Mouse (Mus musculus) T-helper 2 cell (primary cell): ENCODE measurements around the gene 4930432K21Rik.

Source experiments
- in situ Hi-C: fragments of 300-600 bp; cut with MboI, MseI; formaldehyde crosslinking; loops from one replicate; pipeline ENCODE4 v1.15.1; 2025; ENCODE audit warnings: high pct_unique_total_duplicates

4930432K21Rik gene

DNA sequence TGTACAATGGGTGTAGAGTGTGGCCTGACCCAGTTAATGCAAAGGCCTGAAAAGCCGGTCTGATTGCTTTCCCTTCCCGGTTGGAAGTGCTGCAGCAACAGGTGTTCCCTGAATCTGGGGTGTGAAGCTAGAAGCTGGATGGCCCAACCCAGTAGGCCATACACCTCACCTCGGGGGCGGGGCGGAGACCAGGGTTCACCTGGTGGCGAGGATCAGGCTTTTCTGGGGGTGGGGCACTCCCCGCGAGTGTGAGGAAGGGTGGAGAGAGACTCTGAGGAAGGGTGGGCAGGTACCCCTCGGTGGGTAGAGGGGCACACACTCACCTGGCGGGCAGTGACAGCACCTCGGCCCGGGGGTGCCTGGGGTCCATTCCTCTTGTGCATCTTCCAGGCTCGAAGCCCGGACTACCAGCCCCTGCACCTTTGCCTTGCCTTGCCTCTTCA lies 480 bp upstream of the 4930432K21Rik start:
- in situ Hi-C loops = no loop called here

DNA sequence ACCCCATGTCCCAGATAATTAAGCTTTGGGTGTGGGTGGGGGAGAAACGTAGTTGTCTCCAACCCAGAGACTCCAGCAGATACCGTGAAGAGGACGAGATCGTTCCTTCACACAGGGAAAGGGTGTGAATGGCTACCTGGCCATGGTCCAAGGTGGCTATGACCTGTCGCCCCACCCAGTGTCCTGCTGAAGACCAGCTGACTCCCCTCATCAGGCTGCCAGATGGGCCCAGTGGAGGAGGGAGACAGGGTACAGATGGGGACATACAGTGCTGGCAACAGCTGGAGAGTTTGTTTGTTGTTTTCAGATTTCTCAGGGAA lies 666 bp downstream of the 4930432K21Rik start:
- in situ Hi-C loops = no loop called here

GRCm38 (mm10) chr8:84149181-84149580 lies 1.4 kb downstream of the 4930432K21Rik start:
- in situ Hi-C loops = no loop called here

DNA sequence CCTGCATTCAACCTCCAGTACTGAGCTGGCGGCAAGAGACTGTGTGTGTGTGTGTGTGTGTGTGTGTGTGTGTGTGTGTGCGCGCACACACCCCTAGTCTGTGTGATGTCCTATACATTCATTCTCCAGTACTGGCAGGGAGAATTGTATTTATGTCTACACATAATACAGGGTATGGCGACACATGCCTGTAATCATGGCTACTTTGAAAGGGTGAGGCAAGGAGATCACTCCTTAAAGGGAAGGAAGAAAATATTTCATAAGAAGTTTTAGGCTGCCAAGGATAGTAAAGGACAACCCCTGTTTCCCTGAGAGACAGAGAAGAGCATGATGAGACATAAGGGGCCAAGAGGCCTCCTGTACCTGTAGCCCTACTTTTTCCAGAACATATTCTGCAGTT lies 9.8 kb downstream of the 4930432K21Rik start:
- in situ Hi-C loops = no loop called here

DNA sequence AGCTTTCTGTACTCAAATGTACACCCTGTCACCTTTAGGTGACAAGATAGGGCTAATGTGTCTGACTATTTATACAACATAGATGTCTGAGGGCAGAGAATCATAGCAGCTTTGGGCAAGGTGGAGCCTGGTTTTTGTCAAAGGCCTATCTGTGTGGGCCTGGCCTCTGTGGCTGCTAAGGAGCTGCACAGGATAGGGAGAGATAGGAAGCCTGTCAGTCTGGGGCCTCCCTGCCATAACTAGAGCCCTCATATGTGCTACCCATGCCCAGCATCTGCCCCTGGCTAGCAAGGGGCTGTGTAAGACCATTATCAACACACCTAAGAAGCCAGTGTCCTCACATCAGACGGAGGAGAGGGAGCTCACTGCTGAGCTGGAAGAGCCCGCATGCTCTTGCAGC lies 19.9 kb downstream of the 4930432K21Rik start:
- in situ Hi-C loops = loop anchor here (10.0 kb wide), 2 partner anchors 133 to 363 kb away; no protein-coding TSS in a partner anchor

- in situ Hi-C loops = no loop called here
Observed at GRCm38 (mm10) chr8:84170096-84170495, 22.3 kb downstream of the 4930432K21Rik start.

- in situ Hi-C loops = no loop called here
Observed at GRCm38 (mm10) chr8:84173861-84174260, 26.0 kb downstream of the 4930432K21Rik start.

GRCm38 (mm10) chr8:84176560-84176959 lies 28.7 kb downstream of the 4930432K21Rik start:
- in situ Hi-C loops = no loop called here

GRCm38 (mm10) chr8:84177405-84177804 lies 29.6 kb downstream of the 4930432K21Rik start:
- in situ Hi-C loops = no loop called here

GRCm38 (mm10) chr8:84178592-84178991 lies 30.8 kb downstream of the 4930432K21Rik start:
- in situ Hi-C loops = no loop called here

- in situ Hi-C loops = no loop called here
Observed at GRCm38 (mm10) chr8:84179946-84180345, 32.1 kb downstream of the 4930432K21Rik start.

- in situ Hi-C loops = no loop called here
Observed at GRCm38 (mm10) chr8:84180530-84181190, 32.8 kb downstream of the 4930432K21Rik start.

DNA sequence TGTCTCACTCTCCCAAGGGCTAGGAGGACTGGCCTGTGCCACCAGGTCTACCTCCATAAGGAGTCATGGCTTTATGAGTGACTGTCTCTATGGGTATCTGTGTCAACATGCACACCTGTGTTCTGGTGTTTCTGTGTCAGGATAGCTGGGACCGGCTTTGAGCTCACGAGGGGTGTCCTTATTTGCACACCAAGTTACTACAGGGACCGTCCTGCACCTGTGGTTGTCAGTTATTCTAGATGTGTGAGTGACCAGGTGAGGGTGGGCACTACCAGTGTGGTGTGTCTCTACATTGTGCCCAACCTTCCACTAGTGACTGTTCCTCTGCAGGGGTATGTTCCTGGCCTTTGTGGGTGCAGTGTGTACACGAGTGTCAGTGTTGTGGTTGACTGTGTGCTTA lies 35.0 kb downstream of the 4930432K21Rik start:
- in situ Hi-C loops = no loop called here

DNA sequence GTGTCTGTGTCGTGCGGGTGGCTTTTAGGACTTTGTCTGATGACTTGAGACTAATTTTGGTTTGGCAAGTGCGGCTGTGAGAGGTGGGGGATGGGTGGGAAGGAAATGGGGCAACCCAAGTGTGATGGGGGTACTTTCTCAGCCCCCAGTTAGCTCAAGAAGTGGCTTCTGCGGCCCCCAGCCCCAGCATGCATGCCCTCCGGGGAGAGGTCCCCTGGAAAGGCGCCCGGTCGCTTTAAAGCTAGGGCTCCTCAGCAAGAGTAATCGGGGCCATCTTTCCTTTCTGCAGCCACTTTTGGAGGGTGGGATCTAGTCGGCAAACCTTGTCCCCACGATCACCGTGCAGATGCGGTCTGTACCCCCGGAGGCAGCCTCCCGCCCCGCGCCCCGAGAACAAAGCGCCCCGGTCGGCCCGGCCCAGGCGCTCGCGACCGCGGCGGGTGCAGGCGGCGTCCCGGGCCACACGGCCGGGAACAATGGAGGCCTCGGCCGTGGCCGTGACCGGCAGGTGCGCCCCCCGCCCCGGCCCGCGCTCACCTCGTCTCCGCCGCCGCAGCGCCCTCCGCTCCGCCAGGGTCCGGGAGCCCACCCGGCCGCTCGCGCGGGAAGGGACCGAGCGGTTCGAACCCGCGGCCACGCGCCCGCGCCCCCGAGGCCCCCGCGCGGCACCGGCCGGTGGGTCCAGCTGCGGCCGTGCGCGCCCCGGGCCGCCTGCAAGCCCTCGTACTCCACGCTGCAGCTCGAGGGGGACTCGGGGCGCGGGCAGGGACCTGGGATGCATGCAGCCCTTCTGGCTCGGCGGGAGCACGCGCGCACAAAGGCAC lies 35.6 kb downstream of the 4930432K21Rik start:
- in situ Hi-C loops = no loop called here

- in situ Hi-C loops = no loop called here
Observed at GRCm38 (mm10) chr8:84184085-84185043, 36.5 kb downstream of the 4930432K21Rik start.

- in situ Hi-C loops = no loop called here
Observed at GRCm38 (mm10) chr8:84185117-84185516, 37.3 kb downstream of the 4930432K21Rik start, which contains the start of gene Nanos3. Gene Nanos3 (minus strand): TSS chr8:84185217.

GRCm38 (mm10) chr8:84186547-84186946 lies 38.7 kb downstream of the 4930432K21Rik start:
- in situ Hi-C loops = no loop called here

GRCm38 (mm10) chr8:84187065-84187755 lies 39.4 kb downstream of the 4930432K21Rik start:
- in situ Hi-C loops = no loop called here

- in situ Hi-C loops = no loop called here
Observed at GRCm38 (mm10) chr8:84188671-84189070, 40.8 kb downstream of the 4930432K21Rik start.

- in situ Hi-C loops = no loop called here
Observed at GRCm38 (mm10) chr8:84189603-84190002, 41.8 kb downstream of the 4930432K21Rik start.

GRCm38 (mm10) chr8:84190191-84190867 lies 42.5 kb downstream of the 4930432K21Rik start:
- in situ Hi-C loops = no loop called here
